Mouse (Mus musculus) megakaryocyte, adult 5-6 weeks (primary cell): ENCODE measurements around the gene Theg. TPM values are rescaled to one million over a fixed set of nuclear protein-coding genes. Genes with fewer than 3 reads are reported as not detected.
A peak's percentile ranks its signal among the peaks of the same experiment; 100 is the strongest.

Source experiments
- ATAC-seq: 2 replicates; pipeline ENCODE4 v1.8.0; 2016; ENCODE audit warnings: mild to moderate bottlenecking, inconsistent platforms; ENCODE audit not compliant: poor library complexity, severe bottlenecking
- total RNA-seq, 2 experiments: library from RNA; stranded (forward) in 1 of 2; stranded (reverse) in 1 of 2; fragments of 153-499, 151-499 nt in 1 of 2; fragments of 221-1000, 200-1000 nt in 1 of 2; gene quantifications; 2 replicates each; pipeline versions ENCODE4 v1.2.3 to v1.2.4; 2015 to 2017

The Theg gene
- total RNA-seq, 2 experiments from 2014 or later = not detected

DNA sequence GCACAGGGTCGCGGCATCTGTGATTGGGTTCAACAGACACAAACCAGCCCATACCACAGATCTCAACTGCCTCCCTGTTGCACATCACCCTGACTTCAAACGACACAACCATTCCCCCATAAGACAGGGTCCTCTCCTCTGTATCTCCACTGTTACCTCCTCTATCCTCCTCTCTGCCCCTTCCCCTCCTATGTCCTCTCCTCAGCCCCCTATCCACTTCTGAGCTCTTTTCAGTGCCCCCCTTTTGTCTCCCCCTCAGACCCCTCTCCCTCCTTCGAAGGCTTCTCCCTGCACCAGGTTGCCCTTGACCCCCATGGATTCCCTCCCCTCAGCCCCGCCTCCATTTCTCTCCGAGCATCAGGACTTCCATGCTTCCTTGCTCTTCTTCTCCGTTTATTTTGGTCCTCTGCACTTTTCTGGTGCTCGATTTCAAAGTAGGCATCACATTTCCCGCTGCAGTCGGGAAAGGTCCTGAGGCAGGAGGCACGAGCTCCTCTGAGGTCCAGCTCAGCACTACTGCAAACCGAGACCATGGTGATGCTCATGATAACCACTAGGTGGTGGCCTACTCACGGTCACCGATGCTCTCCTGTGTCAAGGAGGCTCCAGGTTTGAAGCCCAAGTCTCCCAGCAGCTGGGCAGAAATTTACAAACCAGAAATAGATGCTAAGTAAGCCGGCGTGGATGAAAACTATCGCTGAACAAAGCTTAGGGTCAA, 7.9 kb upstream of the Theg start:
- peak; percentile 72 for ATAC-seq

DNA sequence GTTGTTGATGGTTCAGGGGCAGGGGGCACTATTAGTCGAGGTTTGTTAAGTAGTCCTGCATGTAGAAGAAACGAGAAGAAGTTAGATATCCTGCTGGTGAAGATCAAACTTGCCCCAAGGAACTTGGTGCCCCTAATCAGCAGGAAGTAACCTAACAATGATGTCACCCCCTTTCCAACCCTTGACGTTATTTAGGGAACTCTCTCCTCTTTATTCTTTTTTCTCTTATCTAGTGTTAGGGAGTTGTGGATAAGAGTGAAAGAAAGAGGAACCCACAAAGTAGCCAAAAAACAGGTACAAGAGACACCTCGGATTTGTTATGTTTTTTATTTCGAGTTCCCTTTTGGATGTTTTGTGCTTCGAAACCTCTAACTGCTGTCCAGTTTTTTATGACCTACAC, 7.0 kb upstream of the Theg start:
- ATAC-seq = no peak

- ATAC-seq = peak; percentile 85
These were observed 3.6 kb upstream of the Theg start for GRCm38 (mm10) chr10:79590702-79591101.

DNA sequence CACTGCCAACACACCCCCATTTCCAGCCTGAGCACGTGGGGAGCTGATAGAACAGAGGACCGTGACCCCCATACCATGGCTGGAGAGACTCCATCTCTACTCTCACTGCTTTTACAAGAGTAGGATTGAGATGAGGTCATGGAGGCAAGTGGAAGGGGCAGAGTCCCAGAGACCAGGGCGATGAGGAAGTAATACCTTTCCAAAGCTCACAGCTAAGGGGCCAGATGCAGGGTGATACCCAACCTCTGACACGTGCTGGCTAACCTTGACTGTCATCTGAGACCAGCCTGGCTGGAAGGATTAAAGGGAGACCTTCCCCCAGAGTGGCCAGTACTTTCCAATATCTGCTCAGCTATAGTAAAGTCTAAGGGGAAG, 608 bp upstream of the Theg start:
- ATAC-seq = peak; percentile 42; the same call in 1 of the 2 replicates

- no peak for ATAC-seq
These were observed 888 bp downstream of the Theg start for GRCm38 (mm10) chr10:79586243-79586642.

DNA sequence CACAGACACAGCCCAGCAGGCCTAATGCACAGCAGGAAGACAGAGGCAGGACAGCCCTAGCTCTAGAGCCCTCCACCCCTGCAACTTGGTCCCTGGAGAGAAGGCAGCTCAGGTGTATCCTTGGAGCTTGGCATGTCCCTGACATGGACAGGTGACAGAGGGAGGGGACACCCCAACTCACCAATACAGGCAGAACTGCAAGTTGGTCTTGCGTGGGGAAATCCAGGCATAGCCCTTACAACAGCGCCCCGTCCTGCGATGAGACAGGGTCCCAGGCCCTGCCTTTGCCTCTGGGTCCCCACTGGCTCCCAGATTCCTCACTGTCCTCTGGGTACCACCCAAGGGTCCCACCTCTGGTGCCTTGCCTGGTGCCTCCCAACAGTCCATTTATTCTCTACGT, 1.4 kb downstream of the Theg start:
- ATAC-seq = no peak

- no peak for ATAC-seq
These were observed 2.0 kb downstream of the Theg start for GRCm38 (mm10) chr10:79585136-79585535.

- ATAC-seq = no peak
These were observed 2.7 kb downstream of the Theg start for GRCm38 (mm10) chr10:79584426-79584825.

DNA sequence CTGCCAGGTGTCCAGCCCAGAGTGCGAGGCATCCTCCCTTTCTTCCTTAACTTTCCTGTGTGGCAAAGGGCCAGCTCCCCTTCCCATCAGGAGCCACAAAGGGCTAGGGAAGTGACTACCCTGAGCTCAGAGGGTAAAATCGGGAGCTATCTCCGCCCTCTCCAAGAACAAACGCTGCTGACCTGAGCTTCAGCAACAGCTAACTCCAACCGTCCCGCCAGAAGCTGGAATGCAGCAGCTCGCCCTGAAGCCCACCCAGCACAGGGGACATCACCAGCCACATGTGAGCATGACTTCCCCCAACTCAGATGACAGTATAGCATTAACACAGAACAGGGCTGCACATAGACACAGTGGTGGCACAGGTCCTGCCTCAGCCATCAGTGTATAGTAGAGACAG, 3.1 kb downstream of the Theg start:
- ATAC-seq = no peak

DNA sequence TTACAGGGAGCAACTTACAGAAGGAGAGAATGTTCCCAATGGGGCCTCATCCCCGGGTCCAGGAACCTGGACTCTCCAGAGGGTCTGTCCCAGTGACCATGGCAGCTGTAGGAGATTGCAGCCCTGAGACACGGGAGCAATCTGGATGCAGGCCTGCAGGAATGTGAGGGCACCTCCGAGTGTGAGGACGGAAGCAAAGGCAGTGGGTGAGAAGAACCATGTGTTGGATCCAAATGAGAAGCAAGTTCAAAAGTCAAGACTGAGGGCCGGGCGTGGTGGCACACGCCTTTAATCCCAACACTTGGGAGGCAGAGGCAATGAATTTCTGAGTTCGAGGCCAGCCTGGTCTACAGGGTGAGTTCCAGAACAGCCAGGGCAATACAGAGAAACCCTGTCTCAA, 5.6 kb downstream of the Theg start:
- ATAC-seq = no peak

- peak; percentile 57 for ATAC-seq
These were observed 6.3 kb downstream of the Theg start for GRCm38 (mm10) chr10:79580811-79581210.

DNA sequence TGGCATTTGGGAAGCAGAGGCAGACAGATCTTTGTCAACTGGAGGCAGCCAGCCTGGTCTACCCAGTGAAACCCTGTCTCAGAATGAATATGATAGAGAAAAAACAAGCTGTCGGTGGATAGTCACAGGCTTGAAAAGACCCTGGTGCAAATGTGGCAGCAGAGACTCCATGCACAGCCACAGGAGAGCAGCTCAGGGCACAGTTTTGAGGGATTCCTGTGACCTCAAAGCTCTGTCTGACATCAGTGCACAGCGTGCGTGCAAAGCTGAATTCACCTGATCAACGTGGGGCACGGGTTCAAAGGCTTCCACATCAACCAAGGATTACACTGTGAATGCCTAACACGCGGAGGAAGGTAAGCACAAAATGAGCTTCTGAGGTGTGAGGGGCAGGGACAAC, 6.8 kb downstream of the Theg start:
- ATAC-seq = no peak

GRCm38 (mm10) chr10:79579781-79580180, 7.3 kb downstream of the Theg start:
- ATAC-seq = no peak

DNA sequence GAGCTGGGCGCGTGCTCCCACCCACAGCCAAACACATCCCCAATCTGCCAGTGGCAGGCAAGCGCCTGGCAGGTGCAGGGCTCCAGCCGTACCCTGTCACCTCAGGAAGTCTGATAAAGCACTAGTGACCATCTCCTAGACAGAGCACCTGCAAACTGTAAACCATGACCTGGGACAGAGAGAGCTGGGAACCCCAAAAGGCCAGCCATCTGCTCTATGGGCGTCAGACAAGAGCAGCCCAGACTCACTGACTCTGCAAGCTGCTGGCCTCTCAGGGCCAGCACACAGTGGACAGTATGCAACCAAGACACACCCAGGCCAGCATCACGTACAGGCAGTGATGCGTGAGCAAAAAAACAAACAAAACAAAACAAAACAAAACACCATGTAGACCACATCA, 8.2 kb downstream of the Theg start:
- no peak for ATAC-seq

DNA sequence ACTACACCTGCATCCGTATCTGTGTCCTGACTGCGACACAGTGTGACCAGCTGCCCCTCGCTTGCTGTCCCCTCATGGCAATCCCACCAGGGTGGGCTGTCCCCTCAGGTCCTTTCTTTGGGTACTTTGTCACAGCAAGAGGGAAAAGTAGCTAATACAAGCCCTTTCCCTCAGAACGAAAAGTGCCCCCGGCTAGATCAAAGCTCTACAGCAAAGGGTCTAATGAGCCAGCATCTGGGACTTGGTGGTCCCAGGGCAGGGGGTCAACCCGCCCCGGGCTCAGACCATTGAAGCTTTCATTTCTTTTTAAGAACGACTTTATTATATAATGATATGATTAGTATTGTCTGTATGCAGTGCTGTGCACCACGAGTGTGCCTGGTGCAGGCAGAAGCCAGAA, 8.9 kb downstream of the Theg start:
- ATAC-seq = no peak

GRCm38 (mm10) chr10:79577376-79577775, 9.8 kb downstream of the Theg start:
- ATAC-seq = no peak

GRCm38 (mm10) chr10:79575754-79576153, 11.4 kb downstream of the Theg start:
- no peak for ATAC-seq

- no peak for ATAC-seq
These were observed 12.3 kb downstream of the Theg start for GRCm38 (mm10) chr10:79574796-79575195.

DNA sequence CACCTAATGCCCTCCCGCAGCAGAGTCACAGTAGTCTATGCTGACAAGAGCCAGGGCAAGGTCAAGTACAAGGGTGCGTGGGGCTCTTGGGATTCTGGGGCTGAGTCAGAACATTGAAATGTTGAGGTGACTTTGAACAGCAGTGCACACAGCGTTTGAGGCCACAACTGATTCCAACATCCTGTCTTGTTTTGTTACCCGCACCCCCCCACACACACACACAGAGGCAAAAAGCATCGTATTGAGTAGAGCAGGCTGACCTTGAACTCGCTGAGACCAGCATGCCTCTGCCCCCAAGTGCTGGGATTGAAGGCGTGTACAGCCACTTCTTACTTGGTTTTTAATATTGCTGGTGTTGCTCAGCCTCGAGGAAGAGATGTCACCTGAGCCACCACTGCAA, 12.8 kb downstream of the Theg start:
- no peak for ATAC-seq

GRCm38 (mm10) chr10:79573611-79574010, 13.5 kb downstream of the Theg start:
- ATAC-seq = no peak

DNA sequence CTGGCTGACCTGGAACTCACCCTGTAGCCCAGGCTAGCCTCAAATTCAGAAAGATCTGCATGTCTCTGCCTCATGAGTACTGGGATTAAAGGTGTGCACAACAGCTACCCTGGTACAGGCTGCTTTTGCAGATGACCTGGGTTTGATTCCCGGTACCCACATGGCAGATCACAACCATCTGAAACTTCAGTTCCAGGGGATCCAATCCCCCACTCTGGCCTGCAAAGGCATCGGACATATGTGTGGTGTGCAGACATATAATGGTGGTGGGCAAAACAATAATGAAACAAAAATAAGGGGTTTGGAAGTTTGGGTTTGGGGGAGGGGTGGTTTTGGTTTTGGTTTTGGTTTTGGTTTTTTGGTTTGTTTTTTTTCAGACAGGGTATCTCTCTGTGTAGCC, 15.8 kb downstream of the Theg start:
- no peak for ATAC-seq

DNA sequence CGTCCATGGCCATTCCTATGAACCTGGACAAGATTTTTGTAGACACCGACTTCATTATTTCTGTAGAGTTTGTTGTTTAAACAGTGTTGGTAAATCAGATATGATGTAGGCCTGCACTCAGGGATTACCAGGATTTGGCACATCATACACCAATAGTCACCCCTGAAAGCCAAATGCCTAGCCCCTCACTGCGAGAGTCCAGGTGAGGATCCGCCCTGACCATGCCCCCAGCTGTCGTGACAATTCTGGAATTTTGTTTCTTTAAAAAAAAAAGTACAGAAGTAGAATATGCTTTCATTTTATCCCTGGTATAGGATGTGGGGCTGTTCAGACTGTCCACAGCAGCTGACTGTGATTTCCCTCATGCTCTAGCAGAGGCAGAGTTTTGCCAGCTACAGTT, 17.2 kb downstream of the Theg start:
- ATAC-seq = no peak

- ATAC-seq = no peak
These were observed 27.4 kb downstream of the Theg start for GRCm38 (mm10) chr10:79559716-79560115.
